Mouse (Mus musculus) thymus, adult 18-20 months (tissue): ENCODE measurements around the gene 1600002K03Rik.
"Not testable (repeated sequence)": the region's sequence is repeated elsewhere in the genome, so short reads cannot be mapped to it uniquely, and the experiment has no call there.

Experiments
- DNase-seq, 2 experiments: peaks; one replicate each; pipeline ENCODE4 v3.0.0; 2022; ENCODE audit warnings: mixed read lengths in 2 of 2

Gene 1600002K03Rik

GRCm38 (mm10) chr10:80189999-80190398 is 17.3 kb downstream of the 1600002K03Rik start:
- no peak for DNase-seq

GRCm38 (mm10) chr10:80190491-80191051 is 17.8 kb downstream of the 1600002K03Rik start:
- no peak for DNase-seq

DNA sequence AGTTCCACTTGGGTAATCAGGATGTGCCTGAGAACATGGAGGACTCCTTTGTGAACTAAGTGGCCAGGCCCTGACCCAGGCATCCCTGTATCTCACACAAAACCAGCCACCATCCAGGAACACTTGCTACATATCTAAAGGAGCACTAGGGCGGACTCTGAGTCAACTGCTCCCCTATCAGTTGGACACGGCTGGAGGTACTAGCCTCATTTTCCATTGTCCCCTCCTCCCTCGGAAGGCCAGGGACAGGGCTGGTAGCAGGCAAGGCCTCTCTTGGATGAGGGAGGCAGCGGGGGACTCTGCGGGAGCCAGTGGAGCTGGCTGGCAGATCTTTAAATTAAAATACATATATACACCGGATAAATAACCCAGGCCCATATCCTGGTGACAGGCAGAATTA is 21.2 kb downstream of the 1600002K03Rik start:
- DNase-seq, result no peak

DNA sequence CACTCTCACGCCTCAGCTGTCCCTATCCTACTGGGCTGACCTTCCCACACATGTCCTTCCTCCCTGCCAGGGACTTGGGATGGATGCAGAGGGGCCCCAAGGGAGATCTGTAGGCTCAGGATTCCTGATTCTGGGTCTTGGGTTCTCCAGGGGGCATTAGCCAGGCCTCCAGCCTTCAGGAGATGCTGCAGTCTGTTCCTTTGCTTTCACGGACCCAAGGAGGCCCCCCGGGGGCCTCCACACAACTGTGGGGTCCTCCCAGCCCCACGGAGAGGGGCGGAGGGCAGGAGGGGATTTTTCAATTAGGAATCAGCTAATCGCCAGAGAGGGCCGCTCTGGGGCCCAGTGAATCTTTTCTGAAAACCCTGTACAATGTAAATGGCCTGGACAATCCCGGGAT is 21.7 kb downstream of the 1600002K03Rik start:
- no peak for DNase-seq

DNA sequence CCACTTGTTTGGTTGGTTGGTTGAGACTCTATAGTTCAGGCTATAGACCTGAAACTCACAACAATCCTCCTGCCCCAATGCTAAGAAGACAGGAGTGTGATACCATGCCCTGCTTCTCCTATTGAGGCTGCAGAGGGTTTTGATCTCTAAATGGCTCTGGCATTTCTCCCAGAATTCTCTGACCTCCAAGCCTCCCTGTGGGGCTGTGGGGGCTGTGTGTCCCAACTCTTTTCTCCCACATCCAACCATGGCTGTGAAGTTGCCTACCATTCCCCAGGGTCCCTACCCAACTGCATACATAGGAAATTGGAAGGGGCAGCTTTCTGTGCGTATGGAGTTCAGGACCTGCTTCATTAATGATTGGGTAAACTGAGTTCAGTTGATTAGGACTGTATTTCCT is 23.4 kb downstream of the 1600002K03Rik start:
- DNase-seq, result no peak

GRCm38 (mm10) chr10:80196778-80197581 is 24.2 kb downstream of the 1600002K03Rik start:
- no peak for DNase-seq

DNA sequence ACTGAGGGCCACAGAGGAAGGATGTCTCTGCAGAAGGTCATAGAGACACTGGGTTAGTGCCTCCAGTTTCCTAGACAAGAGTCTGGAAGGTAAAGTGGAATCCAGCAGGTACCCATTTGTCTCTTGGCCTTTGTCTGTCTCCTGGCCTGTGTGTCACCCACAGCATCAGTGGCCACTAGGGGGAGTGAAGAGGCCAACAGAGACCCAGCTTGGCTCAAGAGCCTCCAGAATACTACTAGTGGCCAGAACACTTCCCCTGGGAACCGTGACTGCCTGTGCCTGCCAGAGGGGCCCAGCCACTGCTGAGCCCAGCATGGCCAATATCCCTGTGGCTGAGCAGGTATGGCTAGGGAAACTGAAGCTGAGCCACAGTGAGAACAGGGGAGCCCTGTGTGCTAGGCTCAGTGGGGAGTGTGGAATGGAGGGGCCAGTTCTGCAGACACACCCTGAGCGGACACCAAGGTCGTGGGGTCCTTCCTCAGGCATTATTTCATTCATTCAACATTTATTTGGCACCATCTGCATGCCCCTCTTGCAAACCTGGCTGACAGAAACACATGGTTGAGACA is 26.8 kb downstream of the 1600002K03Rik start:
- DNase-seq, result peak; percentile 45 to 58

DNA sequence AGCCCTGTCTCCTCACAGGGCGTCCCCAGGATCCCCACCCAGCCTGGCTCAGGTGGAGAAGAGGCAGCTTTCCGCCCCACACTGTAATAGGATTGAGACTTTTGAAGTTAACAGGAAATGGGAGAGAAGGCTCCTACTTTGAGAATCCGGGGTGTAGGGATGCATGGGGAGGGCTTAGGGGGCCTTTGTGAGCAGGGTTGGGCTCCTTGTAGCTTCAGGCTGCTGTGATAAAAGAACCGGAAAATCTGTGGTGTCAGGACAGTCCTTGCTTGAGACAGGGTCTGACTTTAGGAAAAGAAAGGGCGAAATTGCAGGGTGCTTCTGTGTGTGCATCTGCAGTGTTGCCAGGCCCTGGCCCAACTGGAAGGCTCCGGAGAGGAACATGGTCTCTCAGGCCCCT is 27.7 kb downstream of the 1600002K03Rik start:
- no peak for DNase-seq

GRCm38 (mm10) chr10:80204055-80204454 is 31.3 kb downstream of the 1600002K03Rik start:
- DNase-seq, result no peak

DNA sequence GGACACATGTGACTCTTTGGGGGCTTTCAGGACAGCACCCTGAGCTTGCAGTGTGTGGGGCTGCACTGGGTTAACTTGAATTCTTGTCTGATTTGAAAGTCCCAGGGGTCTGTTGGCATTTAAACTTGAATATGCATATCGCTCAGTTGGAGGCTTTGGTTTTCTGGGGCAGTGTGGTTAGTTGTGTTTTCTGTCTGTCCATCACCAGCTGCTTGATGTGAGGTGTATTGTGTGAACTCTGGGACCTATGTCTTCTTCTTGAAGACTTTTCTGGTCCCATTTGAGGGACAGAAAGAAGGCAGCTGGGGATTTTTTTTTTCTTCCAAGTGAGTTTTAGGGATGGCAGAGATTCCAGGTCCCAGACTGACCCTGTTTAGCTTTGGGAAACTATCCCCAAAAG is 34.5 kb downstream of the 1600002K03Rik start:
- DNase-seq, result no peak

- no peak for DNase-seq
Measured at GRCm38 (mm10) chr10:80207676-80208075, 34.9 kb downstream of the 1600002K03Rik start.

DNA sequence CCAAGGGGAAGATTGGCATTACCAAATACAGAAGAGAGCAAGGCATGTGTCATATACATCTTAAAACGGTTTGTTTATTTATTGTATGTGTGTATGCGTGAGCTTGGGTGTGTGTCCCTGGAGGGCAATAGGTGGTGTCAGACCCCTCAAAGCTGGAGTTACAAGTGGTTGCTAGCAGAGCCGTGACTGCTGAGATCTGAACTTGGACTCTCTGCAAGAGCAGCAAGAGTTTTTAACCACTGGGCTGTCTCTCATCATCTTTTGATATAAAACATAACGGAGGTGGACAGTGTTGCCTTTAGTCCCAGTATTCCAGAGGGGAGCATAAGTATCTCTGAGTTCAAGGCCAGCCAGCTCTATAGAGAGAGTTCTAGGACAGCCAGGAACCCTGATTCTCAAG is 35.5 kb downstream of the 1600002K03Rik start:
- no peak for DNase-seq

DNA sequence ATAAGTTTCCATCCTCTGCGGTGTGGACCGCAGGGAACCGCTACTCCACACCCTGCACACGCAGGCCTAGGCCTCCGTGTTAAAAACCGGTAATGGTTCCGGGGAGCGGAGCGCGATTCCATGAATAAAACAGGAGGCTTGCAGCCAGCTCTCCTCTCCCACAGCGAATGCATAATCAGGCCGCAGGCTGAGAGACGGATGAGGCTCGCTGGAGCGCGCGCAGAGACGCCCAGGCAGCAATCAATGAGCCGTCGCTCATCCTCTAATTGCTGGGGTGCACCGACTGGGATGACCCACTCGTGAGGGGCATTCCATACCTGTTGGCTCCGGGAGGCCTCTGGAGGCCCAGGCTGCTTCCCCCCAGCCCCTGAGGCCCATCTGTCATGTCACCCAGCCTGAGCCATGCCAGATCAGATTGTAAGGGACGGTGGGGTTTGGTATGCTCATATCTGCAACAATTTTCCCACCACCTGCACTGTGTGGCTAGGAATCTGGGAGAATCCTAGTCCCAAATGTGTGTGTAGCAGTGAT is 36.2 kb downstream of the 1600002K03Rik start:
- no peak for DNase-seq

DNA sequence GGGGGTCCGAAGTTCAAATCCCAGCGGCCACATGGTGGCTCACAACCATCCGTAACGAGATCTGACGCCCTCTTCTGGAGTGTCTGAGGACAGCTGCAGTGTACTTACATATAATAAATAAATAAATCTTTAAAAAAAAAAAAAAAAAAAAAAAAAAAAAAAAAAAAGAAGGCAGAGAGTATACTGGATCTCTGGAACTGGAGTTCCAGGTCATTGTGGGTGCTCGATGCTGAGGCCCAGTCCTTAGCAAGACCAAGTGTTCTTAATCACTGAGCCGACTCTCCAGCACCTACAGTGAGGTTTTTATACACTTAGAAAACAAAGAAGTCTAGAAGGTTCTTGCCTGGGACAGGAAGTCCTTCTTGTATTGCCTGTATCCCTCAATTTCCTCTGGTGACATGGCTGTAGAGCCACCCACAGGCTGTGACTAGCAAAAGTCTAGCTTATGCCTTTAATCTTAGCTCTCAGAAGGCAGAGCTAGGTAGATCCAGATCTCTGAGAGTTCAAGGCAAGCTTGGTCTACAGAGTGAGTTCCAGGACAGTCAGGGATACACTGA is 38.9 kb downstream of the 1600002K03Rik start:
- DNase-seq, result not testable (repeated sequence)

GRCm38 (mm10) chr10:80215048-80215772 is 42.5 kb downstream of the 1600002K03Rik start:
- DNase-seq, result no peak

GRCm38 (mm10) chr10:80220676-80221075 is 47.9 kb downstream of the 1600002K03Rik start:
- DNase-seq, result no peak

DNA sequence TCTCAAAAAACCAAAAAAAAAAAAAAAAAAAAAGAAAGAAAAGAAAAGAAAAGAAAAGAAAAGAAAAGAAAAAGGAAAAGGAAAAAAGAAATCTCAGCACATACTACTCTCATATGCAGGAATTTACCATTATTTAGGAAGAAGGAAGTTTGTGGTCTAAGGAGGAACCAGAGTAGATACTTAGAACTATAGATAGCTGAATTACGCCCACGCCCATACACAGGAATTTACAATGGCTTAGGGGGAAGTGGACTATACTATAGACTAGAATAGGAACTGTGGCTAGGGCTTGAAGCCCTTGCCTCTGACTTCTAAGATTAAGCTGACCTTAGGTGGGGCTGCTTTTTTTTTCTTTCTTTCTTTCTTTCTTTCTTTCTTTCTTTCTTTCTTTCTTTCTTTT is 50.4 kb downstream of the 1600002K03Rik start:
- DNase-seq, result not testable (repeated sequence)
